Mouse (Mus musculus) adrenal gland, adult 18-20 months (tissue): ENCODE results near the gene Hsf4. TPM values are rescaled to one million over a fixed set of nuclear protein-coding genes. Genes with fewer than 3 reads are reported as not detected.

Experiments used
- DNase-seq, 2 experiments: peaks; one replicate each; pipeline ENCODE4 v3.0.0; 2021 to 2022; ENCODE audit warnings: low spot score in 2 of 2
- total RNA-seq, 2 experiments: library from RNA; stranded (reverse); gene quantifications; 1 replicate in 1 of 2; 2 replicates in 1 of 2; pipeline ENCODE4 v1.2.3; 2021

Hsf4 gene
- total RNA-seq, 2 experiments from 2014 or later: 2.2 to 4.3 TPM

DNA sequence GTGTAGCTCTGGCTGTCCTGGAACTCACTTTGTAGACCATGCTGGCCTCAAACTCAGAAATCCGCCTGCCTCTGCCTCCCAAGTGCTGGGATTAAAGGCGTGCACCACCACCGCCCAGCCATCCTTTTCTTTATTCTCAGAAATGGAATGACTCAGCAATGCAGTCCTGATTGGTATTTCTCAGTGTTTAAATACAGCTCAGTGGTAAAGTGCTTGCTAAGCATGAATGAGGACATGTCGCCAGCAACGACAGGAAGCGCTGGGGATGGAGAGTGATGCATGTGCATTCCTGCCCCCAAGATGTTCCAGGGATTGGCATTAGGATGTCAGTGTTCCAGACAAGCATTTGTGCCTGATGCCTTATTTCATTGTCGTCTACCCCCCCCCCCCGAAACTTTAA, 33.8 kb downstream of the Hsf4 start:
- no peak for DNase-seq

DNA sequence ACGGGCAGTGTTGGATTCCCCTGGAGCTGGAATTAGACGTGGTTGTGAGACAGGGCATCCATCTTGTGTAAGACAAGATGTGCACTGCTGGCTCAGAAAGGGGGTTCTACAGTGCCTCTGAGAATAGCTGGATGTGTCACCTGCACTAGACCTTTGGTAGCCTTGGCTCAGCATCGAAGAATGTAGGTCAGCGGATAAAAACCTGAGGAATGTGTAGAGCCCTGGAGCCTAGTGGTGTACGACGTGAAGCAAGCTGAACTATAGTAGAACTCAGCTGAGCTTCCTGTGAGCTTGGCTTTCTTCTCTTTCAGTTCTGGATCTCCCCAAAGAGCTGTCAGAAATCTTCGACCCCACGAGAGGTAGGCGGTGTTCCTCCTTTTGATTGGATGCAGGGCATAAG, 34.3 kb downstream of the Hsf4 start:
- no peak for DNase-seq

DNA sequence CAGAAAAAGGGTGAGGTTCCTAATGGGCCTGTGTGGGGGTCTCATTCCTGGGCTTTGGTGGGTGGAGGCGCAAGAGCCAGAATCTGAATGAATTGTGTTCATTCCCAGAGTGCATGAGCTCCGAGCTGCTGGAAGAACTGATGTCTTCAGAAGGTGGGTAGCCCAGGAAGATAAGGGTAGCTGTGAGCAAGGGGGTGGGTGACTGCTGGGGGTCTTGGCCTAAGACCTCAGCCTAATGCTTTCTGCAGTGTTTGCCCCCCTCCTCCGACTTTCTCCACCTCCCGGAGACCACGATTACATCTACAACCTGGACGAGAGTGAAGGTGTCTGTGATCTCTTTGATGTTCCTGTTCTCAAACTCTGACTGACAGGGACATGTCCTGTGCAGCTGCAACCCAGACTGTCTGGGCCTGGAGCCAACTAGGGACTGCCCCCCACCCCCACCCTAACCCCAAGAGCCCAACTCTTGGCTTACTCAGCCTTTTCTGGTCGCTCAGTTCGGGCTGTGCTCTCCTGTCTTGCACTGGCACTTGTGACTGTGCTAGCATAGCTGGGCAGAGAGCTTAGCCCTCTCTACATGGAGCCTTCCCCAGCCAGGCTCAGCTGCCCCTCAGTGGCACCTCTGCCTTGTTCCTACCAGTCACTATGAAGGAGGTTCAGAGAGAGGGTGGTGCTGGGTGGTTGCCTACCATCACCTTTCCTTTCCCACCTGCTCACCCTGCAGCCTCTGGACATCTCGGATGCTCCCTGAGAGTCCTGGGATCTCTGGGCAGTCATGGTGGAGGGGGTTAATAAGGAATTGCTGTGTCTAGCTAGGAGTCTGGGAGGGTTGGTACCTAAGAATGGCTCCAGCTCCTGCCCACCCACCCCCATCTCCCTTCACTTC, 35.0 kb downstream of the Hsf4 start:
- no peak for DNase-seq

DNA sequence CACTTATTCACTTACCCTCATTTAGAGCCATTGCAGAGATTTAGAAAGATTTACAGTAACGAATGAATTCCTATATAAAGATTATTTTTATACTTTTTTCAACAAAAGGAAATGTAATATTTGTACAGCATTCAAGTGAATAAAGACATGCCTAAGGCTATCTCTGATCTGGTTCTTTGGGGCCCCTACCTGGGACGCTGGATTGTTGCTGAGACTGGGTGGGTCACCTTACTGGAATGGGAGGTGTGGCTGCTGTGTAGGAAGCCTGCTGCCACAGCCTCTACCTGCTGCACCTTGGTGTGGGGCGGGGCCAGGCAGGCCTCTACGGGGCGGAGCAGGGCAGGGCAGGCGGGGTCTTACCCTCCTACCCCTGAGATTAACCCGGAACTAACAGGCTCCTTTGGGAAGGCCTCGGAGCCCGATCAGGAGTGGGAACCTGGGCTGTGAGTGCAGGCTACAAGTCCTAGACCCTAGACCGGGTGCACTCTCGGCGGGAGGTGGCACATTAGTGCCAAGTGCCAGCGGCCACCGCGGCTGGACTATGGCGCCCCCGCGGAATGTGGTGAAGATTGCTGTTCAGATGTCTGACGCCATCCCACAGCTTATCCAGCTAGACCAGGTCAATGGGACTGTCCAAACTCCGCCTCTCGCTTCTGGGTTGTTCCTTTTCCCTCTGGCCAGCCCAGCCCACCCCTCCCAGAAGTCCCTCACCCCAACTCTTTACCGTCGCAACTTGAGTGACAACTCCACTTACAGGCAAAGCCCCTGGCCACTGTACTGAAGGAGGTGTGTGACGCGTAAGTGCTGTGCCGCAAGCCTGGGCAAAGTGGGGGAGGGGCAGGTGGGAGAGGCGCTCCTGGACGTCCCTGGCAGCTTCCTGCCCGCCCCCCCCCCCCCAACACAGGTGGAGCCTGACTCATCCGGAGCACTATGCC, 35.9 kb downstream of the Hsf4 start, which contains the start of gene Elmo3:
Elmo3 (plus strand) TSS at position 391 of the 935 bp plus-strand sequence.
- DNase-seq: peak; percentile 50 to 54

DNA sequence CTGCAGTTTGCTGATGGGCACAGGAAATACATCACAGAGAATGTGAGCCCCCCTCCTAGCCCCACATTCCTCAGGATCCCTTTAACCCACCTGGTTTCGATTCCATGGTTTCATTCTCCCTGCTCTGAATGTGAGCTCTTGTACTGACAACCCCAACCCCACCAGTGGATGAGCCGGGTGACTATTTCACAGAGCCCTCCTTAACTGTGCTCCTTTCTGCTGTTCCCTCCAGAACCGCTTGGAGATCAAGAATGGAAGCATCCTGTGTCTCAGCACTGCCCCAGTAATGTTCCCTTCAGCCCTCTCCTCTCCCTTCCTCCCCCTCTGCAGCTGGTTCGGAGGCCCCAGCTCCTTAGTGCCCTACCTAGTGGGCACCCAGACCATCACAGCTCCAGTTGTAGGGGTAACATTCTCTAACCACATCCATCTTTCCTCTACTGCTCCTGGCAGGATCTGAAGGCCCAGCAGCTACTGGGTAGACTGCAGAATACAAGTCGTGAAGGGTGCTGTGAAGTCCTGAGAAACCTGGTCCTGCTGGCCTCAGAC, 36.6 kb downstream of the Hsf4 start:
- DNase-seq: no peak

DNA sequence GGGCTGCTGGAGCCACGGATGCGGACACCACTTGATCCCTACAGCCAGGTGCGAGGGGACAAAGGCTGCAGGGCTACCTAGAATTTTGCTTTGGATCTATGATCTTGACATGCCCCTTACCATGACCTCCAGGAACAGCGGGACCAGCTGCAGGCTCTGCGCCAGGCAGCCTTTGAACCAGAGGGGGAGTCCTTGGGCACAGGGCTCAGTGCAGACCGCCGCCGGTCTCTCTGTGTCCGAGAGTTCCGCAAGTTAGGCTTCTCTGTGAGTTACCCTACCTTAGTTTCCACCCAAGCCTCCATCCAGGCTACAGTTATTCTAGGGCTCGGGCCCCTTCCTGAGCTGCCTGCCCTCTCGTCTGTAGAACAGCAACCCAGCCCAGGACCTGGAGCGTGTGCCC, 38.1 kb downstream of the Hsf4 start:
- no peak for DNase-seq

DNA sequence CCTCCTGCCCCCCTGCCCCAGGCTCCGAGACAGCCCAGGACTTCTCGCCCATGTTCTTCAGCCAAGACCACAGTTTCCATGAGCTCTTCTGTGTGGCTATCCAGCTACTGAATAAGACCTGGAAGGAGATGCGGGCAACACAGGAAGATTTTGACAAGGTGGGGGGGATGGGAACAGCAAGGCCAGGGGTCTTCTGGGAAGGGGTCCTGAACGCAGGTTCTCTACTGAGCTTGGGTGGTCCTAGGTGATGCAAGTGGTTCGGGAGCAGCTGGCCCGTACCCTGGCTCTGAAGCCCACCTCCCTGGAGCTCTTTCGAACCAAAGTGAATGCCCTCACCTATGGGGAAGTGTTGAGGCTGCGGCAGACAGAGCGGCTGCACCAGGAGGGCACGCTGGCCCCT, 38.8 kb downstream of the Hsf4 start:
- no peak for DNase-seq

DNA sequence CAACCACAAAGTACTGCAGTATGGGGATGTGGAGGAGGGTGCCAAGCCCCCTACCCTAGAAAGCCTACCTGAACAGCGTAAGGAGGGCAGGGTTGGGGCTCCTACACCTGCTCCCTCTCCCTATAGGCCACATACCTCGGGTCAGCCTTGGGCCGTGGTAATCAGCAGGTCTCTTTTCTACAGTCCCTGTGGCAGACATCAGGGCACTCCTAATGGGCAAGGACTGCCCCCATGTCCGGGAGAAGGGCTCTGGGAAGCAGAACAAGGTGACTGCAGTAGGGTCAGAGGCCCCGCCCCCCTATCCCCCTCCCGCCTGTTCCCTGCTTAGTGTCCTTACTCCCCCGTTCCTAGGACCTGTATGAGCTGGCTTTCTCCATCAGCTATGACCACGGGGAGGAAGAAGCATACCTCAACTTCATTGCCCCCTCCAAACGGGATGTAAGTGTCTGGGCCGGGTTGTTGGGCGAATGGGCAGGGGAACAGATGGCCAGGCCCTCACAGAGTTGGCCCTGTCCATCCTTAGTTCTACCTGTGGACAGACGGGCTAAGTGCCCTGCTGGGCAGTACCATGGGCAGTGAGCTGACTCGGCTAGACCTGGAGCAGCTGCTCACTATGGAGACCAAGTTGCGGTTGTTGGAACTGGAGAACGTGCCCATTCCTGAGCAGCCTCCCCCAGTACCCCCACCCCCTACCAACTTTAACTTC, 39.7 kb downstream of the Hsf4 start:
- no peak for DNase-seq

DNA sequence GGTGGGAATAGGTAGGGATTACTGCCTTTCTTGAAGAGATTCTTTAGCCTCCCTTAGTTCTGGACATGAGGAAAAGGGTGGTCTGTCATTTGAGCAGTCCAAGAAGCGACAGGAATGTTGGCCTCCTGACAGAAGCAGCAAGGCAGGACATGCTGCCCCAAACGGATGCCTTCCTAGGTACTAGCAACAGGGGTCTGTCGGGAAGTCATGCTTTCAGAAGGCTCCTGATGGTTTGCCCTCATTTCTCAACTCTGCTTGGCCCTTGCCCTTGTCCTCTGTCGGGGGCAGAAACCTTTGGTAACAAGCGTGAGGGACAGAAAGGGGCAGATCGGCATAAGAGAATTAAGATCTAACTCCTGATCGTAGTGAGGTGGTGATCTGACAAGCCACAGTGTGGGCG, 40.5 kb downstream of the Hsf4 start:
- no peak for DNase-seq

DNA sequence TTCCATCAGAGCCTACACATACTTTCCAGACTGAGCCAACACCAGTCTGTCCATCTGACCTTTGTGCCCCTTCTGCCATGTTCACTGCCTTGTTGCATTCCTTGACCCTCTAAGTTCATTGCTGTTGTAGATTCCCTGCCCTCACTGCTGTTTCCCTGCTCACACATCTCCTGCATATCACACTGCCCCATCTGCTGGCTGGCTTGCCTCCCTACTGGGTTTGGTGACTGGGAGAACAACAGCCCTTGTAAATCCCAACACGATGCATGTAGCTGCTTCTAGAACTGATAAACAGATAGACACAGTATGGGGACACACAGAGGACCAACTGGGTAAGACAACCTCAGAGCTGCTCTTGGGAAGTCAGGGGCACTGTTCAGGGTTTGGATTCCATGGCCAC, 42.1 kb downstream of the Hsf4 start:
- no peak for DNase-seq

DNA sequence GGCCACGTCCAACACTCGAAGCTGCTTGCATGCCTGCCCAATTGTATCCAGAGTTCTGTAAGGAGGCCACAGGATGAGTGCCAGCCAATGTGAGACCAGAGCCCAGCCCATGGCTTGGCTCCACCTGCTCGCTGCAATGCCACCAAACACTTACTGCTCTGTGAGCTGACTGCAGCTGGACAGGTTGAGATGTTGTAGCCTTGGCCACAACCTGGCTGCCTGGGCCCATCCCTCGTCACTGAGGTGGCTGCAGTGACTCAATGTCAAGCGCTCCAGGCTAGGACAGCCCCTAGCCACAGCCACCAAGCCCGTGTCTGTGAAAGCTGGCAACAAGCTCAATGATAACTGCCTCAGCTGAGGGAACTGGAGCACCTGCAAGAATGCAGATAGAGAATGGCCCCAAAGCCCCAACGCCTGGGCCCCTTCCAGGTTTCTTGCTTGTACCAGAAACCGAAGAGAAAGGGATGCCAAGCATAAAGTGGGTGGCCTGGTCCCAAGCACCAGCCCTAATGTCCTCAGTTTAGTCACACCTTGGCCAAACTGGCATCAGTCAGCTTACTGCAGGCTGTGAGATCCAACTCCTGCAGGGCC, 43.4 kb downstream of the Hsf4 start:
- DNase-seq: no peak

DNA sequence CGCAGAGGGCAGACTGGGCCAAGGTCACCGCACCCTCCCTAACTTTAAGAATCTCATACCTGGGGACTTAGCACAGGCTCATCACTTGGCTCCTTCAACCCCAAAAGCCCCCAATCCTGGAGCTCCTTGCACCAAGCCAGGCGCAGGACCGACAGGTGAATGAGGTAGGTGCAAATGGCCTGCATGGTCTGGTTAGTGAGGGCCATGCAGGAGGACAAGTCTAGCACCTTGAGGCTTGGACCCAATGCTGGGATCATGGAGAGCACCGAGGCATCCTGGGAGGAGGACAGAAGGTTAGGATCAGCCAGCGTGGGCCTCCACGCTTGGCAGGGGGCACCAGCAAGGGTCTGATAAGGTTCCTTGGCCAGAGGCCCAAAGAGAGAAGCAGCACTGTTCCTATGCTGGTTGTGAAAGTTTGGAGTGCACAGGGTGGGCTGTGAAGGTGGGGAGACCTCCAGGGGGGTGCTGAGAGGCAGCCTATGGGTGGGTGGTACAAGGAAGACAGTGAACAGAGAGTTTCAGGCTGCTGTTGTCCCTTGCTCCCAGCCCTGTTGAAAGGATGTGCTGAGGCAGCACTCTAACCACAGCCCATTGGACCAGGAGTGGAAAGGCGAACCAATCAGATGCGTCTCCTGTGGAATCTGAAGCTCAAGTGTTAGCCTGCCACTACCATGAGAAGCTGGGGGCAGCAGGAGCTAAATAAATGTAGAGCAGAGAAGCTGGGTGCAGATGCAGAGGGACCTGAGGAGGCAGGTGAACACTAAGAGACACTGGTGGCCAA, 44.2 kb downstream of the Hsf4 start:
- no peak for DNase-seq

DNA sequence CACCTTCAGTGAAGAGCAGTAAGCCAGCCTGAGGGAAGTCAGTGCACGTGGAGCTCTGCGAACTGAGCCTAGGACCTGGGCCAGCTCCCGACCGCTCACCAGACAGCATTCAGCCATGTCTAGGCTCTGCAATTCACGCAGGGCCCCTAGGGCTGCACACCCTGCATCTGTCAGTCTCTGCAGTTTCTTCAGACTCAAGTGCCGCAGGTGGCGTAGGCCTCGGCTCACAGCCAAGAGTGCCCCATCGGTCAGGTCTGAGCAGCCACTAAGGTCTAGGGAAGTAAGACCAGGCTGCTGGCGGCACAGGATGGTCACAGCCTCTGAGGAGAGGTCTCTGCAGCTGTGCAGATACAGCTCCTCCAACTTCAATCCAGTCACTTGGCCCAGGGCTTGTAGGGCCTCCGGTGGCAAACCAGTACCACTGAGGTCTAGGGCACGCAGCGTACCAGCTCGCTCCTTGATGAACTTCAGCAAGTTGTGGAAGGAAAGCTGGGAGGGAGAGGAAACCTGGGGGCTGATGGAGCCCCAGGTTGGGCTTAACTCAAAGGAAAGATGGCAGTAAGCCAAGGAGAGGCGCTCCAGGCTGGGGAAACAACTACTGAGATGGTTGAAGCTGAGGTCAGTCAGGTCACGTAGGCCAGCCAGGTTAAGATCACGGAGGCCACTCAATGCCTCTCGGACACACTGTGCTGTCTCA, 45.6 kb downstream of the Hsf4 start:
- no peak for DNase-seq

DNA sequence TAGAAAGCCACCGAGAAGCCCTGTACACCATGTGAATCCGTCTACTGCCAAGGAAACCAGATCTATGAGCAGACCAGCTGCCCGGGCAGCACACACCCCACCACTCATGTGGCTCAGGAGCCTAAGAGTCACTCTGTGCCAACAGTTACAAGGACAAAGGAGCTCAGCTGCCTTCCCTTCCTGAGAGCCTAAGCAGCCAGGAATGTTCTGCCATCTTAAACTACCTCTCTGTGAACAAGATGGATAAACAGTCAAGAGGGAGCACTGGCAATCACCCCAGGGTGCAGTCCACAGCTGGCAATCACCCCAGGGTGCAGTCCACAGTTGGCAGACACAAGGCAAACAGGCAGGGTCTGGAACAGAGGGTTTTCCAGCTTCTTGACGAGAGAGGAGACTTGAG, 48.3 kb downstream of the Hsf4 start:
- DNase-seq: no peak

DNA sequence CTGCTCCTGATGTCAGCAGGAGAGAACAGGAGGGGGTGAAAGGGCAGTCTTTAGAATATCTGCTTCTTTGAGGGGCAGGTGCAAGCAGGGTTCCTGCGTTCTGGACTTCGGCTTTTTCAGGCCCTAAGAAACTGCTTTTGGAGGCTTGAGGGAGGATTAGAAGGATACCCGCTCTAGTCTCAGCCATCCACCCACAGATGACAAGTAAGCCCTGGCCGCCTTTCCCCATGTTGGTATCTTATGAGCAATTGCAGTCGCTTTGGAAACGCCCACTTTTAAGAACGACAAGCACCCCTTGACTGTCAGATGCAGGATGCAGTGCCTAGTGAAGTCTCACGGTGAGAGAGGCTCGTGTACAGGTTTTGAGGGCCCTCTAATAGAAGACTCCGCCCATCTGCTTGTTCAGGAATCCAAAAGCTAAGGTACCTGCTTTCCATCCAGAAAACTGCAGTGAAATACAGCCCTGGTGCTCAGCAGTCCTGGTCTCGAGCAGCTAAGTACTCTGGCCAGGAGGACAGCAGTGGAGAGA, 49.1 kb downstream of the Hsf4 start:
- DNase-seq: no peak

DNA sequence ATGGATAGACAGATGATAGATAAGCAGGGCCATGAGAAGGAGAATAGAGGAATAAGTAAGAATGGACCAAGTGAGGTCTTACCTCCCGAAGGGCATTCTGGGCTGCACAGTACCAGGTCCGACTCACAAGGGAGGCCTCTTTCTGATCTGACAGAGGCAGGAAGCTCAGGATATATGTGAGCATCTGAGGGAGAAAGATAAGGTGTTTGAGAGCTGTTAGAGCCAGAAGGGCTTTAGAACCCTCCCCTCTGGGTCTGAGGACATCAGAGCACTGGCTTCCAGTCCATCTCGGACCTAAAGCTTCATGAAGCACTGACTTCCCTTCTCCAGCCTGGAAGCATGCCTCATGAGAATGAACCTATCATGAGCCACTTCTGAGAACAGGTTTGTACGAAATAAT, 53.6 kb downstream of the Hsf4 start:
- DNase-seq: no peak
